21 mouse cellular contexts compared by ENCODE assay signal in the genomic region with DNA sequence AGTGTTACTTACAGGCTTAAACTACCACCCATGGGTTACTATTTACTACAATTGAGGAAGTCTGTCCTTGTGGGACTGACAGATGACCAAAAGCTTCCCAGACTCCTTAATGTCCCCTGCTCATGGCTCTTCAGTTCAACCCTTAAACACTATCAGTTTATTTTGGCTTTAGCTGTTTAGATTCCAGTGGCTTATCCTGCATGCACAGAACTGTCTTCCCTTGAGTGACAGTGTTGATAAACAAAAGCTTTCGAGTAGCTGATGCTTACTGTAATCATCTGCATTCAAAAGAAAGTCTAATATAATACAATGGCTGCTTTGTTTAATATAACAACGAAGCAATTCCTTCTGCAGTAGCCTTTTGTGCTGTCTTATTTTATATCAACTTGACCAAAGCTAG. TPM values are rescaled to one million over a fixed set of nuclear protein-coding genes. Genes with fewer than 3 reads are reported as not detected.
"Had no signal": no experiment of that assay in that cellular context is flagged by ENCODE, and none has a peak within 500 bp of the region (broad histone marks: within the 10 kb centered on the region; RNA-seq: fewer than 3 reads in every experiment).

No protein-coding gene starts in this region.

- ATAC-seq: midbrain, embryonic 15.5 days had no signal

- H3K4me2 ChIP-seq: limb, embryonic 13.5 days; midbrain, embryonic 15.5 days; stomach, embryonic 15.5 days had no signal

- H3K36me3 ChIP-seq: limb, embryonic 13.5 days; midbrain, embryonic 10.5 days; midbrain, embryonic 15.5 days; stomach, embryonic 15.5 days had no signal

- H3K27ac ChIP-seq: layer of hippocampus, adult 2 months; limb, embryonic 13.5 days; midbrain, embryonic 10.5 days; midbrain, embryonic 15.5 days; stomach, embryonic 15.5 days had no signal

- H3K9ac ChIP-seq: limb, embryonic 13.5 days; midbrain, embryonic 15.5 days; stomach, embryonic 15.5 days had no signal

- H3K4me3 ChIP-seq: layer of hippocampus, adult 2 months; limb, embryonic 13.5 days; midbrain, embryonic 10.5 days; midbrain, embryonic 15.5 days; stomach, embryonic 15.5 days had no signal

- H3K27me3 ChIP-seq: limb, embryonic 13.5 days; midbrain, embryonic 15.5 days; stomach, embryonic 15.5 days had no signal

- DNase-seq: kidney, adult 11 months; kidney, postnatal 10 days; kidney, postnatal 4 days; left cerebral cortex, postnatal 4 days; lung, adult 18-20 months; right cerebral cortex, postnatal 14 days; thymus, adult 2 months; thymus, postnatal 36 days had no signal

- H3K4me1 ChIP-seq: limb, embryonic 13.5 days; midbrain, embryonic 10.5 days; midbrain, embryonic 15.5 days; stomach, embryonic 15.5 days had no signal

- H3K9me3 ChIP-seq: limb, embryonic 13.5 days; midbrain, embryonic 10.5 days; midbrain, embryonic 15.5 days; stomach, embryonic 15.5 days had no signal

RNA-seq across cellular contexts. Expression of a gene that starts 7.3 kb away (rescaled TPM):
- total RNA-seq: layer of hippocampus, adult 2 months; layer of hippocampus, postnatal 10 days; left cerebral cortex, adult 18-20 months; left cerebral cortex, postnatal 10 days; left cerebral cortex, postnatal 4 days had no signal
- polyA plus RNA-seq: kidney, embryonic 14.5 days; limb, embryonic 13.5 days; lung, embryonic 16.5 days; midbrain, embryonic 10.5 days; midbrain, embryonic 15.5 days; neural tube, embryonic 14.5 days; spleen, adult 2 months; stomach, embryonic 15.5 days; testis, adult 2 months; thymus, adult 2 months had no signal

RNA-seq across cellular contexts. Expression of a gene that starts 13.8 kb away (rescaled TPM):
- total RNA-seq: layer of hippocampus, adult 2 months; layer of hippocampus, postnatal 10 days; left cerebral cortex, adult 18-20 months; left cerebral cortex, postnatal 10 days; left cerebral cortex, postnatal 4 days had no signal
- polyA plus RNA-seq: kidney, embryonic 14.5 days; limb, embryonic 13.5 days; lung, embryonic 16.5 days; midbrain, embryonic 10.5 days; midbrain, embryonic 15.5 days; neural tube, embryonic 14.5 days; spleen, adult 2 months; stomach, embryonic 15.5 days; testis, adult 2 months; thymus, adult 2 months had no signal

RNA-seq across cellular contexts. Expression of a gene that starts 20.0 kb away (rescaled TPM):
- total RNA-seq: layer of hippocampus, adult 2 months; layer of hippocampus, postnatal 10 days; left cerebral cortex, adult 18-20 months; left cerebral cortex, postnatal 10 days; left cerebral cortex, postnatal 4 days had no signal
- polyA plus RNA-seq: kidney, embryonic 14.5 days; limb, embryonic 13.5 days; lung, embryonic 16.5 days; midbrain, embryonic 10.5 days; midbrain, embryonic 15.5 days; neural tube, embryonic 14.5 days; spleen, adult 2 months; stomach, embryonic 15.5 days; testis, adult 2 months; thymus, adult 2 months had no signal

RNA-seq across cellular contexts. Expression of a gene that starts 21.6 kb away (rescaled TPM):
- total RNA-seq: layer of hippocampus, adult 2 months; layer of hippocampus, postnatal 10 days; left cerebral cortex, adult 18-20 months; left cerebral cortex, postnatal 10 days; left cerebral cortex, postnatal 4 days had no signal
- polyA plus RNA-seq: kidney, embryonic 14.5 days; limb, embryonic 13.5 days; lung, embryonic 16.5 days; midbrain, embryonic 10.5 days; midbrain, embryonic 15.5 days; neural tube, embryonic 14.5 days; spleen, adult 2 months; stomach, embryonic 15.5 days; testis, adult 2 months; thymus, adult 2 months had no signal

RNA-seq across cellular contexts. Expression of a gene that starts 30.4 kb away (rescaled TPM):
- total RNA-seq: layer of hippocampus, adult 2 months; layer of hippocampus, postnatal 10 days; left cerebral cortex, adult 18-20 months; left cerebral cortex, postnatal 10 days; left cerebral cortex, postnatal 4 days had no signal
- polyA plus RNA-seq: kidney, embryonic 14.5 days; limb, embryonic 13.5 days; lung, embryonic 16.5 days; midbrain, embryonic 10.5 days; midbrain, embryonic 15.5 days; neural tube, embryonic 14.5 days; spleen, adult 2 months; stomach, embryonic 15.5 days; testis, adult 2 months; thymus, adult 2 months had no signal
